31 mouse cellular contexts compared by ENCODE assay signal in the genomic region with DNA sequence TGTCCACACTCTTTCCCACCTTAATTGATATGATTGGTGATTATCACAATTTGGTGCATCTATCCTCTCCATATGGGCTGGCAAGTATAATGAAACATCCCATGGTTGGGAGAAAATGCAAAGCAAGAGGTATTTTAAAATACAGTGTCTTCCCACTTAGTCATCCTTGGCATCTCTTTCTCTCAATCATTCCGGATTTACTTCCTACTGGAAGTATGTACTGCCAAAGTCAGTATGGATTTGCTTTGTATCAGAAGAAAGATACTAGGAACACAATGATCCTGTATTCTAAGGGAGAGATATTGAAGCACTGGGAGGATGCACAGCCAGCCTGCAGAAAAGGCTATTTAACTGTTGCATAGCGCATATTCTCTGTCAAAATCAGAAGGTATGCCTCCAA.
"Had no signal": no experiment of that assay in that cellular context is flagged by ENCODE, and none has a peak within 500 bp of the region (broad histone marks: within the 10 kb centered on the region; RNA-seq: fewer than 3 reads in every experiment).

No protein-coding gene starts in this region.

- H3K9me3 ChIP-seq: limb, embryonic 10.5 days; limb, embryonic 12.5 days; limb, embryonic 13.5 days; limb, embryonic 15.5 days; liver, embryonic 12.5 days; liver, embryonic 13.5 days; liver, embryonic 15.5 days; lung, embryonic 15.5 days; megakaryocyte, embryonic 14.5 days; midbrain, embryonic 10.5 days; midbrain, embryonic 12.5 days; midbrain, embryonic 13.5 days; midbrain, embryonic 15.5 days had no signal

- H3K4me1 ChIP-seq: limb, embryonic 10.5 days; limb, embryonic 12.5 days; limb, embryonic 13.5 days; limb, embryonic 15.5 days; liver, embryonic 12.5 days; liver, embryonic 13.5 days; liver, embryonic 15.5 days; lung, embryonic 15.5 days; megakaryocyte, embryonic 14.5 days; midbrain, embryonic 10.5 days; midbrain, embryonic 12.5 days; midbrain, embryonic 13.5 days; midbrain, embryonic 15.5 days had no signal

- H3K36me3 ChIP-seq: limb, embryonic 10.5 days; limb, embryonic 12.5 days; limb, embryonic 13.5 days; limb, embryonic 15.5 days; liver, embryonic 12.5 days; liver, embryonic 13.5 days; liver, embryonic 15.5 days; lung, embryonic 15.5 days; midbrain, embryonic 10.5 days; midbrain, embryonic 12.5 days; midbrain, embryonic 13.5 days; midbrain, embryonic 15.5 days had no signal

- H3K27ac ChIP-seq: limb, embryonic 10.5 days; limb, embryonic 12.5 days; limb, embryonic 13.5 days; limb, embryonic 15.5 days; liver, embryonic 12.5 days; liver, embryonic 13.5 days; liver, embryonic 14.5 days; liver, embryonic 15.5 days; lung, embryonic 15.5 days; macrophage; midbrain, embryonic 10.5 days; midbrain, embryonic 12.5 days; midbrain, embryonic 13.5 days; midbrain, embryonic 15.5 days had no signal

- H3K4me3 ChIP-seq: limb, embryonic 10.5 days; limb, embryonic 12.5 days; limb, embryonic 13.5 days; limb, embryonic 15.5 days; liver, embryonic 12.5 days; liver, embryonic 13.5 days; liver, embryonic 15.5 days; lung, embryonic 15.5 days; megakaryocyte, embryonic 14.5 days; midbrain, embryonic 10.5 days; midbrain, embryonic 12.5 days; midbrain, embryonic 13.5 days; midbrain, embryonic 15.5 days; myocyte had no signal

- H3K27me3 ChIP-seq: limb, embryonic 12.5 days; limb, embryonic 13.5 days; limb, embryonic 15.5 days; liver, embryonic 12.5 days; liver, embryonic 13.5 days; liver, embryonic 15.5 days; lung, embryonic 15.5 days; megakaryocyte, embryonic 14.5 days; midbrain, embryonic 12.5 days; midbrain, embryonic 13.5 days; midbrain, embryonic 15.5 days had no signal

- ATAC-seq: liver, embryonic 12.5 days; liver, postnatal 0 days; lung, postnatal 0 days; midbrain, embryonic 13.5 days; midbrain, embryonic 15.5 days; midbrain, embryonic 16.5 days had no signal

- DNase-seq: left cerebral cortex, postnatal 4 days; liver; liver, embryonic 13.5 days; liver, postnatal 0 days; lung, adult 18-20 months; lung, adult 2 months; lung, embryonic 14.5 days; lung, postnatal 10 days; lung, postnatal 14 days; lung, postnatal 36 days; lung, postnatal 4 days; midbrain, embryonic 14.5 days had no signal

- H3K4me2 ChIP-seq: limb, embryonic 12.5 days; limb, embryonic 13.5 days; limb, embryonic 15.5 days; liver, embryonic 11.5 days; liver, embryonic 12.5 days; liver, embryonic 13.5 days; liver, embryonic 15.5 days; lung, embryonic 14.5 days; lung, embryonic 15.5 days; midbrain, embryonic 11.5 days; midbrain, embryonic 12.5 days; midbrain, embryonic 13.5 days; midbrain, embryonic 15.5 days had no signal

- H3K9ac ChIP-seq: limb, embryonic 12.5 days; limb, embryonic 13.5 days; limb, embryonic 15.5 days; liver, embryonic 12.5 days; liver, embryonic 13.5 days; liver, embryonic 14.5 days; liver, embryonic 15.5 days; liver, postnatal 0 days; lung, embryonic 14.5 days; lung, embryonic 15.5 days; midbrain, embryonic 12.5 days; midbrain, embryonic 13.5 days; midbrain, embryonic 15.5 days had no signal
